Mouse (Mus musculus): ENCODE measurements around the gene Lama4. TPM values are rescaled to one million over a fixed set of nuclear protein-coding genes. Genes with fewer than 3 reads are reported as not detected.

The Lama4 gene
- polyA plus RNA-seq, 1 experiment from 2014 or later: 142 TPM

DNA sequence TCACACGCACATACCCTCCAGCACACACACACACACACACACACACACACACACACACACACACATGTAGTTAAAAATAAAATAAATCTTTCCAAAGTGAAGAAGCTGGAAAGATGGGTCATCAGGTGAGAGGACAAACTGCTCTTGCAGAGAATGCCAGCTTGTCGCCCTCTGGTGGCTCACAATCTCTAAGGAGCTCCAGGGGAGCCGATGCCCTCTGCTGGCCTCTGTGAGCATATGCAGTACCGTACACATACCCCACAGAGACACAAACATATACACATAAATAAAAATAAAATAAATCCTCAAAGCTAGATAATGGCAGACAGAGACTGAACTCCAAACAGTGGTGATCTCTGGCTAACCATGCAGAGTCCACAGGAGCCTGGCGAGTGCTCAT, 99.4 kb downstream of the Lama4 start:
- H3K9me3 ChIP-seq (ENCODE audit: control insufficient read depth, low read length): no peaks in the 10 kb centered on the region
- no peak overlapping the region for H3K4me2 ChIP-seq (ENCODE audit: low read length)
- WGBS: 89% methylated on average over 5 of the region's 5 CpGs
- H3K4me1 ChIP-seq (ENCODE audit: control insufficient read depth in 2 of 2, insufficient read depth in 2 of 2, low read length in 2 of 2): no peaks in the 10 kb centered on the region
- no peak for ATAC-seq (ENCODE audit: insufficient number of reproducible peaks, insufficient read depth, low FRiP score, low read depth)
- H3K27me3 ChIP-seq (ENCODE audit: control insufficient read depth, insufficient read depth, low read length): no peaks in the 10 kb centered on the region
- H3K36me3 ChIP-seq (ENCODE audit: control insufficient read depth, insufficient read depth, low read length): peaks cover 80% of the 10 kb centered on the region
- no peak overlapping the region for H3K27ac ChIP-seq (replicated peaks in 1 of 2; ENCODE audit: control insufficient read depth in 1 of 2, insufficient read depth in 1 of 2, low read depth in 2 of 2, low read length in 2 of 2)
- no peak overlapping the region for H3K4me3 ChIP-seq (ENCODE audit: control insufficient read depth in 1 of 2, insufficient read depth in 1 of 2, low read depth in 1 of 2, low read length in 2 of 2)
- no peak overlapping the region for H3K9ac ChIP-seq (ENCODE audit: low read length)

DNA sequence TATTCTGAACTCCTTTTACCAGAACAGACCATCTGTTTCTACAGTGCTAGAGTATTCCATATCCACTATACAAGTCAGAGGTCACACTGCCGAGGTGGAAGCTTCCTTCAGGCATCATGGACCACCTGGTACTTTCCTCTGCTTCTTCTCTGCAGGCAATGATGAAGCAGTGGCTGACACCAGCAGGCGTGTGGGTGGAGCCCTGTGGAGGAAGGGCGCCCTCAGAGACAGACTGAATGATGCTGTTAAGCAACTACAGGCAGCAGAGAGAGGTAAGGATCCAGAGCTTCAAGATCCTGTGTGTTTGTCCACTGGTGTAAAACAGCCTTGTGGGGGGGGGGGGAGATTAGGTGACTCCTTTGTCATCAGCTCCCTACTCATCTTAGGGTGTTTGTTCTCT, 100.1 kb downstream of the Lama4 start:
- H3K27ac ChIP-seq (replicated peaks in 1 of 2; ENCODE audit: control insufficient read depth in 1 of 2, insufficient read depth in 1 of 2, low read depth in 2 of 2, low read length in 2 of 2): no peak overlapping the region
- H3K9me3 ChIP-seq (ENCODE audit: control insufficient read depth, low read length): no peaks in the 10 kb centered on the region
- no peaks in the 10 kb centered on the region for H3K4me1 ChIP-seq (ENCODE audit: control insufficient read depth in 2 of 2, insufficient read depth in 2 of 2, low read length in 2 of 2)
- no peak for ATAC-seq (ENCODE audit: insufficient number of reproducible peaks, insufficient read depth, low FRiP score, low read depth)
- H3K36me3 ChIP-seq (ENCODE audit: control insufficient read depth, insufficient read depth, low read length): peaks cover 82% of the 10 kb centered on the region
- no peak overlapping the region for H3K4me3 ChIP-seq (ENCODE audit: control insufficient read depth in 1 of 2, insufficient read depth in 1 of 2, low read depth in 1 of 2, low read length in 2 of 2)
- no peak overlapping the region for H3K4me2 ChIP-seq (ENCODE audit: low read length)
- 61% methylated on average over 3 of the region's 3 CpGs for WGBS
- H3K9ac ChIP-seq (ENCODE audit: low read length): no peak overlapping the region
- H3K27me3 ChIP-seq (ENCODE audit: control insufficient read depth, insufficient read depth, low read length): no peaks in the 10 kb centered on the region

- Histone ChIP-seq H3K4me3 (ENCODE audit: control insufficient read depth in 1 of 2, insufficient read depth in 1 of 2, low read depth in 1 of 2, low read length in 2 of 2) (no peak overlapping the region), H3K4me1 (ENCODE audit: control insufficient read depth in 2 of 2, insufficient read depth in 2 of 2, low read length in 2 of 2) (no peaks in the 10 kb centered on the region), H3K9ac (ENCODE audit: low read length) (no peak overlapping the region), H3K36me3 (ENCODE audit: control insufficient read depth, insufficient read depth, low read length) (peaks cover 82% of the 10 kb centered on the region), H3K9me3 (ENCODE audit: control insufficient read depth, low read length) (no peaks in the 10 kb centered on the region), H3K27ac (replicated peaks in 1 of 2; ENCODE audit: control insufficient read depth in 1 of 2, insufficient read depth in 1 of 2, low read depth in 2 of 2, low read length in 2 of 2) (no peak overlapping the region), H3K27me3 (ENCODE audit: control insufficient read depth, insufficient read depth, low read length) (no peaks in the 10 kb centered on the region), H3K4me2 (ENCODE audit: low read length) (no peak overlapping the region)
- 57% methylated on average over 4 of the region's 4 CpGs for WGBS
- no peak for ATAC-seq (ENCODE audit: insufficient number of reproducible peaks, insufficient read depth, low FRiP score, low read depth)
These were observed 100.7 kb downstream of the Lama4 start for GRCm38 (mm10) chr10:39066061-39066460.

GRCm38 (mm10) chr10:39066962-39067361, 101.6 kb downstream of the Lama4 start:
- Histone ChIP-seq H3K4me2 (ENCODE audit: low read length) (no peak overlapping the region), H3K27ac (replicated peaks in 1 of 2; ENCODE audit: control insufficient read depth in 1 of 2, insufficient read depth in 1 of 2, low read depth in 2 of 2, low read length in 2 of 2) (no peak overlapping the region), H3K9me3 (ENCODE audit: control insufficient read depth, low read length) (no peaks in the 10 kb centered on the region), H3K4me3 (ENCODE audit: control insufficient read depth in 1 of 2, insufficient read depth in 1 of 2, low read depth in 1 of 2, low read length in 2 of 2) (no peak overlapping the region), H3K9ac (ENCODE audit: low read length) (no peak overlapping the region), H3K4me1 (ENCODE audit: control insufficient read depth in 2 of 2, insufficient read depth in 2 of 2, low read length in 2 of 2) (no peaks in the 10 kb centered on the region), H3K36me3 (ENCODE audit: control insufficient read depth, insufficient read depth, low read length) (peaks cover 82% of the 10 kb centered on the region), H3K27me3 (ENCODE audit: control insufficient read depth, insufficient read depth, low read length) (no peaks in the 10 kb centered on the region)
- ATAC-seq (ENCODE audit: insufficient number of reproducible peaks, insufficient read depth, low FRiP score, low read depth): peak; percentile 39; the same call in 1 of the 2 replicates

- Histone ChIP-seq H3K4me1 (ENCODE audit: control insufficient read depth in 2 of 2, insufficient read depth in 2 of 2, low read length in 2 of 2) (no peaks in the 10 kb centered on the region), H3K9ac (ENCODE audit: low read length) (no peak overlapping the region), H3K27ac (replicated peaks in 1 of 2; ENCODE audit: control insufficient read depth in 1 of 2, insufficient read depth in 1 of 2, low read depth in 2 of 2, low read length in 2 of 2) (no peak overlapping the region), H3K9me3 (ENCODE audit: control insufficient read depth, low read length) (no peaks in the 10 kb centered on the region), H3K4me3 (ENCODE audit: control insufficient read depth in 1 of 2, insufficient read depth in 1 of 2, low read depth in 1 of 2, low read length in 2 of 2) (no peak overlapping the region), H3K36me3 (ENCODE audit: control insufficient read depth, insufficient read depth, low read length) (peaks cover 87% of the 10 kb centered on the region), H3K4me2 (ENCODE audit: low read length) (no peak overlapping the region), H3K27me3 (ENCODE audit: control insufficient read depth, insufficient read depth, low read length) (no peaks in the 10 kb centered on the region)
- WGBS: 94% methylated on average over 4 of the region's 4 CpGs
- ATAC-seq (ENCODE audit: insufficient number of reproducible peaks, insufficient read depth, low FRiP score, low read depth): no peak
These were observed 106.7 kb downstream of the Lama4 start for GRCm38 (mm10) chr10:39072048-39072447.

- peaks cover 74% of the 10 kb centered on the region for H3K36me3 ChIP-seq (ENCODE audit: control insufficient read depth, insufficient read depth, low read length)
These were observed 131.7 kb downstream of the Lama4 start for GRCm38 (mm10) chr10:39096981-39097380.

GRCm38 (mm10) chr10:39098746-39099145, 133.4 kb downstream of the Lama4 start:
- Histone ChIP-seq H3K4me1 (ENCODE audit: control insufficient read depth in 2 of 2, insufficient read depth in 2 of 2, low read length in 2 of 2) (no peaks in the 10 kb centered on the region), H3K4me2 (ENCODE audit: low read length) (no peak overlapping the region), H3K4me3 (ENCODE audit: control insufficient read depth in 1 of 2, insufficient read depth in 1 of 2, low read depth in 1 of 2, low read length in 2 of 2) (no peak overlapping the region), H3K27ac (replicated peaks in 1 of 2; ENCODE audit: control insufficient read depth in 1 of 2, insufficient read depth in 1 of 2, low read depth in 2 of 2, low read length in 2 of 2) (no peak overlapping the region), H3K9me3 (ENCODE audit: control insufficient read depth, low read length) (no peaks in the 10 kb centered on the region), H3K36me3 (ENCODE audit: control insufficient read depth, insufficient read depth, low read length) (peaks cover 79% of the 10 kb centered on the region), H3K27me3 (ENCODE audit: control insufficient read depth, insufficient read depth, low read length) (no peaks in the 10 kb centered on the region), H3K9ac (ENCODE audit: low read length) (no peak overlapping the region)
- no peak for ATAC-seq (ENCODE audit: insufficient number of reproducible peaks, insufficient read depth, low FRiP score, low read depth)
- 95% methylated on average over 10 of the region's 10 CpGs for WGBS

More at GRCm38 (mm10) chr10:39096981-39097380, 131.7 kb downstream of the Lama4 start:
- H3K9me3 ChIP-seq (ENCODE audit: control insufficient read depth, low read length): no peaks in the 10 kb centered on the region
- no peak overlapping the region for H3K4me3 ChIP-seq (ENCODE audit: control insufficient read depth in 1 of 2, insufficient read depth in 1 of 2, low read depth in 1 of 2, low read length in 2 of 2)
- H3K27me3 ChIP-seq (ENCODE audit: control insufficient read depth, insufficient read depth, low read length): no peaks in the 10 kb centered on the region
- no peak overlapping the region for H3K9ac ChIP-seq (ENCODE audit: low read length)
- no peak overlapping the region for H3K27ac ChIP-seq (replicated peaks in 1 of 2; ENCODE audit: control insufficient read depth in 1 of 2, insufficient read depth in 1 of 2, low read depth in 2 of 2, low read length in 2 of 2)
- H3K4me2 ChIP-seq (ENCODE audit: low read length): no peak overlapping the region
- no peak for ATAC-seq (ENCODE audit: insufficient number of reproducible peaks, insufficient read depth, low FRiP score, low read depth)
- 75% methylated on average over 9 of the region's 9 CpGs for WGBS
- no peaks in the 10 kb centered on the region for H3K4me1 ChIP-seq (ENCODE audit: control insufficient read depth in 2 of 2, insufficient read depth in 2 of 2, low read length in 2 of 2)

DNA sequence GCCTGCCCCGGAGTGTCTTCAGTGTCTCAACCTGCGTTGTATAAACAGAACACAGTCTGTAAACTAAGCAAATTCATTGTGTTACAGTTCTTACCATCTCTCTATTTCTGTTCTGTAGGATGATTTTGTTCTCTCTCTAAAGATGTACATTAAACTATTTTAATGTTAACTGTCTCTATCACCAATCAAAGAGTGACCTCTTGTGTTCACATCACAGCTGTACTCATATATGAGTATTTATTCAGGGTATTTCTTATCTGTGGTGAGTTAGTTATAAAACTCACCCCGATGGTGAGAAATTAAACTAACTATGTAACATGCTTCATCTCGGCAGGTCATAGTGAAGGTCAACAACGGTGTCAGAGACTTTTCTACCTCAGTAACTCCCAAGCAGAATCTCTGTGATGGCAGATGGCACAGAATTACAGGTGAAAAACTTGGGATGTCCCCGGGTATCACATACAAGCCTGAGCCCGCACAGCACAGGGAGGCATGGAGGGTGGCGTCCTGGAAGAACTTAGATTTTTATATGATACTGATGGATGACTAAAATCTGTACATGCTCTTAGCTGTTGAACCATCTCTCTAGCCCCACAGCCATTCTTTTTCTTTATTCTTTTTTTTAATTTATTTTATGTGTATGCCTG, 139.6 kb downstream of the Lama4 start:
- no peak overlapping the region for H3K9ac ChIP-seq (ENCODE audit: low read length)
- no peak for ATAC-seq (ENCODE audit: insufficient number of reproducible peaks, insufficient read depth, low FRiP score, low read depth)
- H3K27ac ChIP-seq (replicated peaks in 1 of 2; ENCODE audit: control insufficient read depth in 1 of 2, insufficient read depth in 1 of 2, low read depth in 2 of 2, low read length in 2 of 2): no peak overlapping the region
- peaks cover 83% of the 10 kb centered on the region for H3K36me3 ChIP-seq (ENCODE audit: control insufficient read depth, insufficient read depth, low read length)
- H3K27me3 ChIP-seq (ENCODE audit: control insufficient read depth, insufficient read depth, low read length): no peaks in the 10 kb centered on the region
- H3K4me2 ChIP-seq (ENCODE audit: low read length): no peak overlapping the region
- WGBS: 95% methylated on average over 8 of the region's 8 CpGs
- no peaks in the 10 kb centered on the region for H3K9me3 ChIP-seq (ENCODE audit: control insufficient read depth, low read length)
- no peaks in the 10 kb centered on the region for H3K4me1 ChIP-seq (ENCODE audit: control insufficient read depth in 2 of 2, insufficient read depth in 2 of 2, low read length in 2 of 2)
- no peak overlapping the region for H3K4me3 ChIP-seq (ENCODE audit: control insufficient read depth in 1 of 2, insufficient read depth in 1 of 2, low read depth in 1 of 2, low read length in 2 of 2)
